Mouse (Mus musculus): Measurements from ENCODE around the gene Fam166a.

Fam166a gene

DNA sequence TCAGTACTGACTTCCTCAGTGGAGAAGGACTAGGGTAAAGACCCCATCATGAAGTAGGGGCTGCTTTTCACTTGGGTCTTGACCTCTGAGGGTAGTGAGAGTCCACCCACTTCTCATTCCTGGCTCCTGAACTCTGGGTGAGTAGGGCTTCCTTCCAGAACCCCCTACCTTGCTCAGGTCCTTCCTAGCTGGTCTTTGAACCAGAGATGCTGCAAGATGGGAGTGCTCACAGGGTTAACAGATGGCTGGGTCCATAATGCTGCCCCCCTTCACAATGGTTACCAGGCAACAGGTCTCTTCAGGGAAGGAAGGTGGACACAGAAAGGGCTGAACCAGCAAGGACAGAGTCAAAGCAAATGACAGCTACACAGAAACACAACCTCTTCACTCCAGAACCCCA is at the start of gene Fam166a:
Fam166a (plus strand) TSS at position 301 of the 400 bp plus-strand sequence.
- no peak for DNase-seq

DNA sequence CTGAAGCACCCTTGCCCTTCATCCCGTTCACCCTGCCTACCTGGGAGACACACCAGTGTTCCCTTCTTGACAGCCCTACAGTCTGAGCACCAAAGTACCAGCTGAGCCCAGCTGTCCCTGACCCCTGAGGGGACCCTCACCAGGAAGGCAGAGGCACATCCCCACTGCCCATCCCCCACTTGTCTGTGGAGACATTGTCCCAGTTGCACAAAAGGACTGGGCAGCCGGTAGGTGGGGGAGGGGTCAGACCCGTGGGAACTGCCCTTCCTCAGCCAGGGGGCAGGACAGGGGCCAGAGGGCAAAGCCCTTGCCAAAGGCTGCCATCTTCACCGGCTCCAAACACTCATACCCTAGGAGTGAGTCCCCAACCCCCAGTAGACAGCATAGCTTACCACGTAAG is 48.8 kb upstream of the Fam166a start:
- DNase-seq: no peak

DNA sequence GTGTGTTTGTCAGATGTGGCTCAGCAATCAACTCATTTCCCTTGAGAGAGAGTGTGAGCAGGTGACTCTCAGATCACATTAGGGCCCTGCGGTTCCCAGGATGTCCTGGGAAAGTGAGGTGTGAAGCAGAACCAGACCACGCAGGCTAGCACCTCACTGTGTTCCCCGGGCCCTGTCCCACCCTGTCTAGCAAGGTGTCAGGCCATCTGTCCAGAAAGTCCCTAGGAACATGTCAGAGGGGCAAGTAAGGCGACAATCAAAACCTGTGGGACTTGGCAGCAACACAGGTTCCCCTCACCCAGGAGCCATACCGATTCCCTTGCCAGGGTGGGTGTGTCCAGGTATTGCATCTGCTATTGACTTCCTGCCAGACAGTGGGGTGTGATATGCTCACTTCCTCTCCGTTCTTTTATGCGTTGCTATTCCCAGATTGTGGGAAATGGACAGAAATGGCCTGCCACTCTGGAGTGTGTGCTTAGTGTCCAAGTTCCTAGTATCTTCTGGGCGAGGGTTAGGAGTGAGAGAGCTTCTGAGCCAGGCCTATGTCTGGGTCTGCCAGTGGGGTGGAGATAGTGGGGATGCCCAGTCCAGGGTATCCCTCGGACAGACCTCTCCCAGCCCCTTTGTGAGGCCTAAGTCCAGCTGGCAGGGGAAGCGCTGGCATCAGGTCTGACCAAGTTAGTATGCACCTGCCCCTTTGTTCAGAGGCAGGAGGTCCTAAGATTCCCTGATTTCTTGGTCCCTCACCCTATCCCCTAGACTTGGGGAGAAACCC is 48.0 kb upstream of the Fam166a start:
- DNase-seq: peak; percentile 66

DNA sequence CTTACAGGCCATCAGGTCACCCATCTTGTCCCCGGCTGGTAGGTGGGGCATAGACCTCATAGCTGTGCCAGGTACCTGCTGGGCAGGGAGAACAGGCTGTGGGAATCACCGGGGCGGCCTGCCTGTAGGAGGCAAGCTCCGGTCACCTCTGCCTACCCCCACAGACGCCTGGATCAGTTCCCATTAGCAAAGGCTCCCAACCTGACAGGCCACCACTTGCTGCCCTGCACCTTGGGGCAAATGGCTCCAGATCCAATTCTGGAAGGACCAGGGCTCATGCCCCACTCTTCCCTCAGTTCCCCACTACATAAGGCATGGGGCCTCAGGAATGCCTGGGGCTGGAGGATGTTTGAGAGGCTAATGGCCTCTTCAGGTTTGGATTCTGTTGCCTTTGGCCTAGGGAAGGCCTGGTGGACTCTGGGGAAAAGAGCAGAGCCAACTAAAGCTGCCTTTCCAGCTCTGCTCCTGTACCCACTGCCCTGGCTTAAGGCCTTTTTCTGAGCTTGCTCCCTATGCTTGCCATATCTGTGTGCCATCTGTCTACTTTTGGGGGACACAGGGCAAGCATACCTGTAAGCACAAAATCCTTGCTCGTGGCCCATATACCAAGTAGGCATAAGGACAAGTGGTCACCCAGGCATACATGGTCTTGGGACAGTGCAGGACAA is 47.3 kb upstream of the Fam166a start:
- DNase-seq: no peak

DNA sequence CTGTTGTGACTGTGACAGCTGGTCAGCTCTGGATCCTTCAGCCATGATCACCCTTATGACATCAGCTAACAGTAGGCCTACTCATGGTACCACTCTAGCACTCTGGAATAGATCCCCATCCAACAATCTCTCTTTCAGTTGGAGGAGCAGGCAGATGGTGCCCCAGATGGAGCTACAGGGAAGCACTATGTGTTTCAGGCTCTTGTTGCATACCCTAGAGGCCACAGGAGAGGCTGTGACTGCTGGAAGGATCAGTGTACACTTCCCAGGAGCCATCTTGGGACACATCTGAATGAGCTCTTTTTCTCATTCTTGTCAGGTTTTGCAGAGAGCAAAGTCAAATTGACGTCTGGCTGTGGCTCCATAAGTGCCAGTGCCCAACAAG is 46.8 kb upstream of the Fam166a start:
- DNase-seq: no peak

DNA sequence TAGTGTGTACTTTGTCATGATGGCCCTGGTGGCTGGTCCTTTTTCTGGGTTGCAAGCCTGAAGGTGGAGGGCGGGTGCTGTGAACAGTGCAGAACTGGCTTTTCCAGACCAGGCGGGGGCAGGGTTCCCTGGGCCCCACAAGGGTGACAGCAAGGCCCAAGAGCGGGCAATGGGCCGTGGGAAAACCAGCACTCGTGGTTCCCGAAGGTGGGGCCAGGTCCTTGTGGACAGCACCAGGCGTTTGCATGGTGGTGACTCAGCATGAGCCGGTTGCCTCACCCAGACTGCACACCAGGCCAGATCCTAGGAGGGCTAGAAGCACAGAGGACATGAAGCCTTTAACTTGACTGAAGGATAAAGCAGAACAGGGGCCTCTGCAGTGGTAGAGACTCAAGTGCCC is 45.9 kb upstream of the Fam166a start:
- peak; percentile 68 for DNase-seq

DNA sequence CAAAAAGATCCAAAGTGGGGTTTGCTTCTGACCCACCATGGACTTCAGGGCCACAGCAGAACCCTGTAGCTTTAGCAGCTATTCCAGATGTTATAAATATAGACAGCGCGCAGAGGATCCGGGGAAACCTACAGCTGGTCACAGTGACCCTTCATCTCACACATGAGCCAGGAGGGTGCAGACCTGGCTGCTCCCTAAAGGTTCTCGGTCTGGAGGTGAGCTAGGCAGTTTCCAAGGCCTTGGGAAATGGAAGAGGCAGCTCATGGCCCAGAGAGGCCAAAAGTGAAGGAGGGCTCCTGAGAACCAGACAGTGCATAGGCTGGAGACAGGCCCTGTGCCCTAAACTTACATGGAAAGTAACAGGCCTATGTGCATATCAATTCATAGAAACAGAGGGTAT is 44.7 kb upstream of the Fam166a start:
- no peak for DNase-seq

DNA sequence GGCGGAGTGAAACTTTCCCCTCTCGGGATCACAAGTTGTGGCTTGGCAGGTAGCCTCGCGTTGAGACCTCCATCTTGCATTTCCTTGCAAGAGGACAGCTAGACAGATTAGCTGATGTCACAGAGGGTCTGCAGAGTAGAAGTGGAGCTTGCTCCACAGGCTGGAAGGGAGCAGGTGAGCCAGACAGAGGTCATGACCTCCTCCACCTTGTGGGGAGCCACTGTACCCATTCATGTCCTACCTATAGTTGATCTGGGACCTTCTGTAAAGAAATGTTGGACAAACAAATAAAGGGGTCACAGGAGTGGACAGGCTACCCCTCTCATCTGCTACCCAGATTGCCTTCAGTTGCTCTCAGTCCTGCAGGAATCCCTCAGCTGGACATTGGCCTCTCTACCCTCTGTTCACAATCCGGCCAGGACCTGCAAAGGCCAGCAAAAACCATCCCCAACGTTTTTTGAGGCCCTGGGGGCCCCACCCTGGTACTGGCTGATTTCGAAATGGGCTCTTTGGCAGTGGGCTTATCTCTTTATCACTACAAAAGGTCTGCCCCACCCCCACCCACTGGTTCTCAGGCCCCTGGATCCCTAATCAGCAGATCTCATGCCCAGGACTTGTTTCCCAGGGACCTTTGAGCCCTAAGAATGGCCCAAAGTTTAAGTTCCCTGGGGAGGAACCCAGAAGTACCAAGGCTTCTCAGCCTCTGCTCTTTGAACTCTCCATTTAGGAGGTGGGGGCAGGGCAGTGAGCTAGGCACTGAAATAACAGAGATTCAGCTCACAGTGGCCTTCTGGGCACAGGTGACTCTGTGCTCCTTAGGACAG is 43.5 kb upstream of the Fam166a start:
- no peak for DNase-seq

DNA sequence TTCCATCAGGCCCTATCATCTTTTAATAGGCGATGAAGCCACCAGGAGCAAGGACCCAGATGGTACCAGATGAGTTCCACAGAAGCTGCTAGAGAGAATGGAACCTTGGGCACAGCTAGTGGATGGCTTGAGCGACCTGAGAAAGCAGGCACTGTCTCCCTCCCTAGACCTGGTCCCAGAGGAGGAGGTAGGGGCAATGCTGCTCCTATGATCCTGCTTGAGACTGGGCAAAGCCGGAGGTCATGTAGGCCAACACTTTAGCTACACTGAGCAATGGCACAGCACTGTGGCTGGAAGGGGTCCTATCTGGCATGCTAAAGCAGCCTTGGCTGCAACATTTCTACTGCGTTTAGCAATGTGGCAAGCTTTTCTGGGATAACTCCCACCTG is 42.9 kb upstream of the Fam166a start:
- no peak for DNase-seq

DNA sequence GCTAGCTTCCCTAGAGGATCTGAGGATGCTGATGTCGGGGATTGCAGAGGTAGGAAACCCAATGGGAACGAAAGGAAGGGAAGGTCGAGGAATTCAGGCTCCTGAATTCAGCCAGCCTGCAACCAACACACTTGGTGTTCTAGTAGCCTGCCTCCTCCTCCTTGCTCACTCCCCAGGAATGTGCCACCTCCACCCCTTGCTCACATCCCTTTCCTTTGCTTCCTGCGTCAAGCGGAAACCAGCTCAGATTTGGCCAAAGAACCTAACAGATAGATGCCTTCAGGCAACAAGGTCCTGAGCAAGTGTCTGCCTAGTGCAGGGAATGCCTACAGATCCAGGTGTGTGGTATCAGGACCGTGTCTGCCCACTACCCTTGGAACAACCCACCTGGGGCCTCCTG is 42.0 kb upstream of the Fam166a start:
- DNase-seq: peak; percentile 75

DNA sequence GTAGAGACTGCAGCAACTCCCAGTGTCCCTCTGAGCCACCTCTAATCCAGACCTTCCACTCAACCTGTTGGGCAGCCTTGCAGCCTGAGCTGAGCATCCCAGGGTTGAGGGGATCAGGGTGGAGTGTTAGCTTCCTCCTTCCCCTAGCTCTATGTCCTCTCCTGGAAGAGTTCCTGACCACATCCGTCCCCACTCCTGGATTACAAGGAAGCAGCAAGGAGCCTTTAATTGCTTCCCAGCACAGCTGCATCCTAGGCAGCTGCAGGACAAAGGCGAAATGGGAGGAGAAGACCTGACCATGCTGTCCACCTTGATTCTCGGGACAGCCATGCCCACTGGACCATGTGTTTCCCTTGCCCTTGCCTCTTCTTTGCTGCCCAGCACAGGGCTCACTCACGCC is 41.5 kb upstream of the Fam166a start:
- no peak for DNase-seq

DNA sequence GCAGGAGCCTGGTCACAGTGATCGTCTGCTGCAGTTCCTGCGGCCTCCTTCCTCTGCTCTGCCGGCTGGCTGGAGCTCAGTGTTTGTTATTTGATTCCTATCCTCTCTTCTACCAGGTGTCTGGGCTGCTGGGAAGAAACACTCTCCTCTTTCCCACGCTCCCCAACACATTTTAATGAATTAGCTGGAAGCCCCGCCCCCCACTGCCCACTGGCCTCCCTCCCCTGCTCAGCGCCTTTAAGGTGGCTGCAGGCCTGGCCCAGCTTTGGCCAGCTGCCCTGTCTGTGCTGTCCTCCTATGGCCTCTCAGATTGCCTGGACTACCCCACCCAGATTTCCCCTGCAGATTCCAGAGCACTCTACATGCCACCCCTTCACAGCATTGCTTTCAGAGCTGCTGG is 40.9 kb upstream of the Fam166a start:
- peak; percentile 80 for DNase-seq

DNA sequence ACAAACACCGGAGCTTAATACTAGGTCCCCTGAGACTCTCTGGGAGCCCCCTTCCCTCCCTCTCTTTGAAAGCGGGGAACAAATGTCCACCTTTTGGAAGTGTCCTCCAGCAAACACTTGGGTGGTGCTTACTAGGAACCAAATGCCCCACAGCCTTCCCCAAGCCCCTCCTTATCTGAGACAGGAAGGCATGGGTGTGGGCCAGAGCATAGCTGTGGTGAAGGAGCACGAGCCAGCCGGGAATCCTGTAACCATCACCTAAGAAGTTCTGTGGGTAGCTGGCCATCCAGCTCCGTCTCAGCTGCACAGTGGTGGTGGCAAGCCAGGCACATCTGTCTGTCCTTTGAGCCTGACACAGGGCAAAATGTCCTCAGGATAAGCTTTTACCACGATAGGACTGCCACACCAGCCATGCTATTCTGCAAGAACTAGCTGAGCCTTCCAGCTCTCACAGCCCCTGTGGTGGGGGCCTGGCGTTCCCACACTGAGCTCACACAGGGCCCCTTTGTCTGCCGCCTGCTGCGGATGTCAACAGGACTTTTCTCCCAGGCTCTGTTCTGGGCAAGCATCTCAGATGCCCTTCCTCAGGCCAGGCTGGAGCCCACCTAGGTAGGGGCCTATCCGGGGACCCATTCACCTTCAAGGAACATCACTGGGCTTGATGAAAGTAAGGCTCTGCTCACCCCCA is 40.1 kb upstream of the Fam166a start:
- DNase-seq: no peak

DNA sequence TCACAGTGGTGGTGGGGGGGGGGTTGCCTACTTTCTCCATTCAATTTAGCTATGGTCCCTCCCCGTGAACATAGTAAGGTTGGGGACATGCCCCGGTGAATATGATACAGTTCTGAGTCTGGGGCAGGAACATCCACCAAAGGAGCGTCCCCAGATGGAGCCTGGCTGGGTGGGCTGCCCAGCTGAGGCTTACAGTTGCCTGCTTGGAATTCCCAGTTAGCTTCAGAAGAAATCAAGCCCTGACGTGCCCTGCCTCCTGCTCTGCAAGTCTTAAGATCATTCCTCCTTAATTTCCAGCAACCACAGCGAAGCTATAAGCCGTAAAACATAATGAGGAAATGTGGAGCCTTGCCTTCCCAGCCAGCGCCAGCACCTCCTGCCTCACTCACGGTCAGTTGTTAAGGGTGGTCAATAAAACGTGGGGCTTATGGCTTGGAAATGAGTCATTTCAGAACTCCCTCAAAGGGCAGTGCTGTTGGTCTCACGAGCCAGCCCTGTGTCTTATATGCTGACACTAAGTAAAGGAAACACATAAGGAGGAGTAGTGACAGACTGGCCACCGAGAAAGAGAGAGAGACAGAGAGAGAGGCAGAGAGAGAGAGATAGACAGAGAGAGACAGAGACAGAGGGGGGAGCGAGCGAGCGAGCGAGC is 38.9 kb upstream of the Fam166a start:
- DNase-seq: no peak

DNA sequence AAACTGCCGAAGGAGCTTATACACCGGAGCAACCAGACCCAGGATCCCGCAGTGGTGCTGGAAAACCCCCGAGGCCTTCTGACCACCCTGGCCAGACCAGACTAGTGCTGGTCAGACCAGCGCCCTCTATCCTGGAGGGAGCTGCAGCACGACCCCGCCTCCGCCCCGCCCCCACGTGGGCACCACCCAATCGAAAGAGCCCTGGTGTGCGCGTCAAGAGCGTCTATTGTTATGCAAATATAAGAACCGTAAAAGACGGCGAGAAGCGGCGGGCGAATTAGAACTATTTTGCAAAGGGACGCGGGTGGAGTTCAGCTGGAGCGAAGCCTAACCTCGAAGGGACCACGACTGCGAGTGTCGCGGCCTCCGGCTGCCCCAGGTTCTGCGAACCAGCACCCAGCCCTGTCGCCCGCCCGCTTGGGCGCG is 38.1 kb upstream of the Fam166a start, which contains the start of gene Nrarp:
Nrarp (plus strand) TSS at position 281 of the 426 bp plus-strand sequence.
- peak; percentile 98 for DNase-seq

DNA sequence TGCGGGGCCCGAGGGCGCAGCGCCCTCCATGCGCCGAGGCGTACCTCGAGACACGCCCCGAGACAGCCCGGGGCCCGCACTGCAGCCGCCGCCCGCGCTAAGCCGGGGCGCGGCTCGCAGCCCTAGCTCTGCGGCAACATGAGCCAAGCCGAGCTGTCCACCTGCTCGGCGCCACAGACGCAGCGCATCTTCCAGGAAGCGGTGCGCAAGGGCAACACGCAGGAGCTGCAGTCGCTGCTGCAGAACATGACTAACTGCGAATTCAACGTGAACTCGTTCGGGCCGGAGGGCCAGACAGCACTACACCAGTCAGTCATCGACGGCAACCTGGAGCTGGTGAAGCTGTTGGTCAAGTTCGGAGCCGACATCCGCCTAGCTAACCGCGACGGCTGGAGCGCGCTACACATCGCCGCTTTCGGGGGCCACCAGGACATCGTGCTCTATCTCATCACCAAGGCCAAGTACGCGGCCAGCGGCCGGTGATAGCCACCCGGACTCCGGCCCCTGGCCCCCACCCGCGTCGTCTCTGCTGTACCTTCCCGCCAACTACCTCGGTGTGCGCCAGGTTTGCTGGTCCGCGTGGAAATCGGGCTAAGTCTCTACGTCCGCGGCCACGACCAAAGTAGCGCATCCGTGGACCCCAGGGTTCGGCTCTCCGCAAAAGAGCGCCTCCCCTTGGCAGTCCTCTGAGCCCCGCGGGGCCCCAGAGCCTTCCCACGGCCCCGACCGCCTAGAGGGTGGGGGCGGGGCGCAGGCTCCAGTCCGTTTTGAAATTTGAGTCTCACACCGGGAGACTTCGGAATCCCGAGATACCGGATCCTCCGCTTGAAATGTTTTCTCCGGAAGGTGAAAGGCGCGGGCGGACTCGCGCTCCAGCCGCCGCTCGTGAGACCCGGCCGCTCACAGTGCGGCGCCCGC is 37.3 kb upstream of the Fam166a start:
- DNase-seq: peak; percentile 54

DNA sequence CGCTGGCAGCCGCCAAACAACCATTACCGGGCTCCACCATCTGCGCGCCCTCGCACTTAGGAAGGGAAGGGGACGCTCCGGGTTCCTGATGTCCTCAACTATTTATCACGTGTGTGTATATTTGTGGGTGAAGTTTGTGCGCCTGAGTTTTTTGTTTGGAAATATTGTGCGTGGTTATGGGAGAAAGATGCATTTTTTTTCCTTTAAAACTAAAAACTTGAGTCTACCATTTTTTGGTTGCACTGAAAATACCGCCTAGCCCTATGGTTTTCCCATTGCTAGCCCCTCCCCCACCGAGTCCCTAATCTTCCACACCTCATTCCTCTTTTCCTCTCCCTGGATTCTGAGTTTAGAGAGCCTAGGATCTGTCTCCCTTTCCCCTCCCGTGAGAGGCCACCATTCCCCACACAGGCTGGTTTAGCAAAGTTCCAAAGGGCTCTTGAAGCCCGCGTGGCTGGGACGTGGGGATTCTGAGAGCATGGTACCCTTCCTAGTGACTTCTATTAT is 36.6 kb upstream of the Fam166a start:
- no peak for DNase-seq

DNA sequence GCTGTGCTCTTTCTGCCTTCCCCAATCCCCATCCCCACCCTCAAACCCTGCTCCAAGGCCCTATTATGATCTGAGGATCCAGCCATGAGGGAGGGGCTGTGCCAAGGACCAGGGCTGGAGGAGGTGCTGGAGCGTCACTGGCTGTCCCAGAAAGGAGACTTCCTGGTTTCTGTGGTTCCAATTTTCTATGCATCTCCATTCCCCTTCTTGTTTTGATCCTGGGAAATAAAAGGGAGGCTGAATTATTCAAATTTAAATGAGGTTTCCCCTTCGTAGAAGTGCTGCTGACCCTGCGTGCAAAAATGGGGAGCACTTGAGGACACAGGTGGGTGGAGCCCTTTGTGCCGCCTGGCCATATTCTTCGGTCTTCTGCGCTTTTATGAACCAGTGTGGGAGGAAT is 35.9 kb upstream of the Fam166a start:
- DNase-seq: no peak

DNA sequence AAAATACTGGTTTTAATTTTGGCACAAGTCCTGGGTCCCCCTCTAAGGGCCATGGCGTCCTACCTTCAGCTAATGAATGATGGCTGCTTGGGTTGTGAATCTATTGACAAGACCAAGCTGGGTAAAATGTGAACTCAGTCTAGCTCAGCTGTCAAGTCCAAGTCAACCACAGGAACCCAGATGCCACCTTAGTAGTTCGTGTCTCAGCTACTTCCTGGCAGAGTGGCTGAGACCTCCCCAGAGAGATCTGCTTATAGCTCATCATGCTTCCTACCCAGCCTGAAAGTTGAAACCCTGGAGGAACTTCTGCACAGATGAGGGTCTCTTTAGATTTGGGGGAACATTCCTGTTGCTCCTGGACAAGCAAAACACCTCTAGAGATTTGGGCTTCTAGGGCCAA is 35.2 kb upstream of the Fam166a start:
- DNase-seq: no peak

DNA sequence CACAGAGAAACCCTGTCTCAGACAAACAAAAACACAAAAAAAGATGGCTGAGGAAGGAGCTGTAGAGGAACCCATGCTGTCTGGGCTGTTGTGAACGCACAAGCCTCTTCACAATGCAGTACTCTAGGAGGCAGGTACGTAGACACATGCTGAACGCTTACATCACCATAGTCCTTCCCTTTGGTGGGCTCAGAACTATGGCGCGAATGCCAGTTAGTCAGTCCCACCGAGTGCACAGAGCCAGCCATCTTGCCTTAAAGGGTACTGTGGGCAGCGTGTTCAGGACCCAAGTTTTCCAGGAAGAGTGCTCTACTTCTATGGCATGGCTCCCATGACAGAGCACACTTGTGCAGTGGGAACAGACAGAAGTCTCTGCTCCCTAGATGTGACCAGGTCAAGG is 34.0 kb upstream of the Fam166a start:
- DNase-seq: no peak
